Mouse (Mus musculus): ENCODE measurements at regions not wholly inside any gene's neighbourhood (a gene's known extent, or its start where the extent isn't known, plus 50 kb on each side); places are given as distances from the start of the nearest gene placed in this dataset.

GRCm38 (mm10) chr15:54677660-54678059, 793.0 kb downstream of the Gm7489 start:
- peak in 1 of 2 experiments; percentile 56 for DNase-seq
